Mouse (Mus musculus) kidney, embryonic 16.5 days (tissue): ENCODE measurements around the gene Spg11. TPM values are rescaled to one million over a fixed set of nuclear protein-coding genes. Genes with fewer than 3 reads are reported as not detected.
"Not testable (repeated sequence)": the region's sequence is repeated elsewhere in the genome, so short reads cannot be mapped to it uniquely, and the experiment has no call there.

Experiments
- ATAC-seq: fragments of 200-750 bp; cut with Nextera tagmentation; 2 replicates; pipeline ENCODE4 v1.8.0; 2017; ENCODE audit warnings: moderate TSS enrichment; ENCODE audit not compliant: low FRiP score, low TSS enrichment
- H3K27ac ChIP-seq: fragments of 300-500 bp; sonication (generic); 2 replicates; pipeline ENCODE4 v1.5.1; 2014; ENCODE audit warnings: low read length
- H3K27me3 ChIP-seq: fragments of 300-500 bp; sonication (generic); 2 replicates; pipeline ENCODE4 v1.6.1; 2014; ENCODE audit warnings: low read length, control low read depth, mixed read lengths; ENCODE audit not compliant: insufficient read depth
- H3K36me3 ChIP-seq: fragments of 300-500 bp; sonication (generic); 2 replicates; pipeline ENCODE4 v1.6.1; 2014; ENCODE audit warnings: low read length, control low read depth, mixed read lengths; ENCODE audit not compliant: insufficient read depth
- H3K4me1 ChIP-seq: fragments of 300-500 bp; sonication (generic); 2 replicates; pipeline ENCODE4 v1.6.1; 2014; ENCODE audit warnings: low read length, control low read depth, mixed read lengths; ENCODE audit not compliant: insufficient read depth
- H3K4me2 ChIP-seq: fragments of 300-500 bp; sonication (generic); replicated peaks from 2 replicates; pipeline ENCODE4 v1.6.1; 2014; ENCODE audit warnings: low read depth, low read length
- H3K4me3 ChIP-seq: fragments of 300-500 bp; sonication (generic); 2 replicates; pipeline ENCODE4 v1.5.1; 2014; ENCODE audit warnings: mild to moderate bottlenecking, low read length
- H3K9ac ChIP-seq: fragments of 300-500 bp; sonication (generic); replicated peaks from 2 replicates; pipeline ENCODE4 v1.6.1; 2014; ENCODE audit warnings: low read length
- H3K9me3 ChIP-seq: fragments of 300-500 bp; sonication (generic); 2 replicates; pipeline ENCODE4 v1.6.1; 2016; ENCODE audit warnings: low read length, control low read depth
- WGBS: fragments of 180-500 bp; shearing (Covaris S2); extraction: QIAGEN DNeasy Blood & Tissue Kit; methylation state at CpG from one replicate; pipeline ENCODE4 v1.1.7; 2014; 5-methylcytosine and 5-hydroxymethylcytosine counted together
- polyA plus RNA-seq: library from polyadenylated mRNA; unstranded; fragments of >200 nt; fragmentation: Nextera tagmentation; extraction: Ambion mirVana; gene quantifications from 2 replicates; pipeline ENCODE4 v1.2.1, GENCODE M21; 2015

The Spg11 gene
- polyA plus RNA-seq, 1 experiment from 2014 or later = 8.8 TPM

GRCm38 (mm10) chr2:122126765-122127347, 8.7 kb upstream of the Spg11 start:
- H3K27ac ChIP-seq = no peak overlapping the region
- 39% methylated on average over 5 of the region's 5 CpGs for WGBS
- H3K4me3 ChIP-seq = no peak overlapping the region
- H3K4me2 ChIP-seq = no peak overlapping the region
- no peak for ATAC-seq
- no peaks in the 10 kb centered on the region for H3K36me3 ChIP-seq
- no peaks in the 10 kb centered on the region for H3K9me3 ChIP-seq
- no peaks in the 10 kb centered on the region for H3K27me3 ChIP-seq
- no peak overlapping the region for H3K9ac ChIP-seq
- no peaks in the 10 kb centered on the region for H3K4me1 ChIP-seq

GRCm38 (mm10) chr2:122125680-122126572, 7.7 kb upstream of the Spg11 start:
- Histone ChIP-seq H3K4me1 (no peaks in the 10 kb centered on the region), H3K9ac (no peak overlapping the region), H3K9me3 (no peaks in the 10 kb centered on the region), H3K4me2 (no peak overlapping the region), H3K36me3 (no peaks in the 10 kb centered on the region), H3K27me3 (no peaks in the 10 kb centered on the region), H3K4me3 (no peak overlapping the region), H3K27ac (no peak overlapping the region)
- ATAC-seq = no peak
- 57% methylated on average over 12 of the region's 12 CpGs for WGBS

GRCm38 (mm10) chr2:122116888-122117287, 1.3 kb downstream of the Spg11 start:
- no peaks in the 10 kb centered on the region for H3K9me3 ChIP-seq
- no peaks in the 10 kb centered on the region for H3K27me3 ChIP-seq
- WGBS = 86% methylated on average over 2 of the region's 2 CpGs
- no peak overlapping the region for H3K4me3 ChIP-seq
- peaks cover 14% of the 10 kb centered on the region for H3K36me3 ChIP-seq
- no peak overlapping the region for H3K27ac ChIP-seq
- ATAC-seq = no peak
- no peak overlapping the region for H3K9ac ChIP-seq
- H3K4me2 ChIP-seq = no peak overlapping the region; the same call in 1 of the 2 replicates
- H3K4me1 ChIP-seq = peaks cover 10% of the 10 kb centered on the region

- H3K9me3 ChIP-seq = no peaks in the 10 kb centered on the region
- ATAC-seq = 0 out of 2 replicates have a peak, but pooled peaks have one; percentile 27
- H3K4me2 ChIP-seq = no peak overlapping the region
- no peaks in the 10 kb centered on the region for H3K27me3 ChIP-seq
- H3K4me1 ChIP-seq = no peaks in the 10 kb centered on the region
- H3K4me3 ChIP-seq = no peak overlapping the region
- no peak overlapping the region for H3K27ac ChIP-seq
- 68% methylated on average over 4 of the region's 4 CpGs for WGBS
- H3K36me3 ChIP-seq = peaks cover 45% of the 10 kb centered on the region
- no peak overlapping the region for H3K9ac ChIP-seq
Observed at GRCm38 (mm10) chr2:122109714-122110113, 8.5 kb downstream of the Spg11 start.

GRCm38 (mm10) chr2:122108101-122108500, 10.1 kb downstream of the Spg11 start:
- no peak for ATAC-seq
- H3K9ac ChIP-seq = no peak overlapping the region
- H3K4me3 ChIP-seq = no peak overlapping the region
- no peaks in the 10 kb centered on the region for H3K4me1 ChIP-seq
- WGBS = 66% methylated on average over 14 of the region's 14 CpGs
- H3K27ac ChIP-seq = no peak overlapping the region
- peaks cover 40% of the 10 kb centered on the region for H3K36me3 ChIP-seq
- no peaks in the 10 kb centered on the region for H3K27me3 ChIP-seq
- H3K4me2 ChIP-seq = no peak overlapping the region
- no peaks in the 10 kb centered on the region for H3K9me3 ChIP-seq

GRCm38 (mm10) chr2:122102070-122102469, 16.1 kb downstream of the Spg11 start:
- H3K9me3 ChIP-seq = no peaks in the 10 kb centered on the region
- no peak overlapping the region for H3K27ac ChIP-seq
- H3K4me3 ChIP-seq = no peak overlapping the region
- H3K4me1 ChIP-seq = no peaks in the 10 kb centered on the region
- H3K9ac ChIP-seq = no peak overlapping the region
- peaks cover 41% of the 10 kb centered on the region for H3K36me3 ChIP-seq
- H3K27me3 ChIP-seq = no peaks in the 10 kb centered on the region
- no peak for ATAC-seq
- no peak overlapping the region for H3K4me2 ChIP-seq

GRCm38 (mm10) chr2:122097686-122098085, 20.5 kb downstream of the Spg11 start:
- 84% methylated on average over 5 of the region's 5 CpGs for WGBS
- H3K4me2 ChIP-seq, H3K27ac ChIP-seq, H3K9me3 ChIP-seq, ATAC-seq, H3K9ac ChIP-seq, H3K4me1 ChIP-seq, H3K27me3 ChIP-seq, H3K4me3 ChIP-seq: not testable (repeated sequence)
- peaks cover 45% of the 10 kb centered on the region for H3K36me3 ChIP-seq

GRCm38 (mm10) chr2:122093844-122094243, 24.3 kb downstream of the Spg11 start:
- no peak overlapping the region for H3K4me2 ChIP-seq
- H3K9me3 ChIP-seq = no peaks in the 10 kb centered on the region
- 90% methylated on average over 4 of the region's 4 CpGs for WGBS
- ATAC-seq = no peak
- H3K4me3 ChIP-seq = no peak overlapping the region
- no peaks in the 10 kb centered on the region for H3K27me3 ChIP-seq
- H3K9ac ChIP-seq = no peak overlapping the region
- no peak overlapping the region for H3K27ac ChIP-seq
- H3K36me3 ChIP-seq = peaks cover 48% of the 10 kb centered on the region
- H3K4me1 ChIP-seq = no peaks in the 10 kb centered on the region

GRCm38 (mm10) chr2:122086446-122086845, 31.7 kb downstream of the Spg11 start:
- WGBS = 78% methylated on average over 4 of the region's 4 CpGs
- ATAC-seq = no peak
- Histone ChIP-seq H3K27me3 (no peaks in the 10 kb centered on the region), H3K4me2 (no peak overlapping the region), H3K4me1 (peaks cover 7% of the 10 kb centered on the region), H3K27ac (no peak overlapping the region), H3K36me3 (peaks cover 22% of the 10 kb centered on the region), H3K9ac (no peak overlapping the region), H3K9me3 (no peaks in the 10 kb centered on the region), H3K4me3 (no peak overlapping the region)
